Mouse (Mus musculus) lung, postnatal 0 days (tissue): ENCODE data around the gene Il1a. TPM values are rescaled to one million over a fixed set of nuclear protein-coding genes. Genes with fewer than 3 reads are reported as not detected.

Experiments used
- ATAC-seq: fragments of 200-750 bp; cut with Nextera tagmentation; 2 replicates; pipeline ENCODE4 v1.8.0; 2017; ENCODE audit warnings: moderate library complexity
- DNase-seq: peaks from one replicate; pipeline ENCODE4 v3.0.0-alpha.2; 2016; ENCODE audit warnings: low spot score
- H3K27ac ChIP-seq: fragments of 300-500 bp; sonication (generic); 2 replicates; pipeline ENCODE4 v1.5.1; 2014; ENCODE audit warnings: antibody characterized with exemption, mild to moderate bottlenecking, low read length, mixed read lengths
- H3K27me3 ChIP-seq: fragments of 300-500 bp; sonication (generic); replicated peaks from 2 replicates; pipeline ENCODE4 v1.6.1; 2014; ENCODE audit warnings: low read length, mixed read lengths; ENCODE audit not compliant: insufficient read depth
- H3K36me3 ChIP-seq: fragments of 300-500 bp; sonication (generic); 2 replicates; pipeline ENCODE4 v1.6.1; 2014; ENCODE audit warnings: low read length, mixed read lengths; ENCODE audit not compliant: insufficient read depth
- H3K4me1 ChIP-seq: fragments of 300-500 bp; sonication (generic); 2 replicates; pipeline ENCODE4 v1.6.1; 2014; ENCODE audit warnings: antibody characterized with exemption, low read depth, low read length, mixed read lengths; ENCODE audit not compliant: insufficient read depth
- H3K4me2 ChIP-seq: fragments of 300-500 bp; sonication (generic); replicated peaks from 2 replicates; pipeline ENCODE4 v1.6.1; 2014; ENCODE audit warnings: low read depth, mild to moderate bottlenecking, low read length, moderate library complexity, mixed read lengths
- H3K4me3 ChIP-seq: fragments of 300-500 bp; sonication (generic); 2 replicates; pipeline ENCODE4 v1.5.1; 2014; ENCODE audit warnings: low read depth, low read length
- H3K9ac ChIP-seq: fragments of 300-500 bp; sonication (generic); replicated peaks from 2 replicates; pipeline ENCODE4 v1.6.1; 2014; ENCODE audit warnings: low read depth, mild to moderate bottlenecking
- H3K9me3 ChIP-seq: fragments of 300-500 bp; sonication (generic); 2 replicates; pipeline ENCODE4 v1.6.1; 2016; ENCODE audit warnings: low read length, mixed read lengths
- CTCF ChIP-seq: IDR thresholded peaks from 2 replicates; pipeline ENCODE4 v1.5.1; 2016; ENCODE audit warnings: antibody characterized with exemption, mild to moderate bottlenecking
- EP300 ChIP-seq: IDR thresholded peaks from 2 replicates; pipeline ENCODE4 v1.6.1; 2016; ENCODE audit warnings: antibody characterized with exemption, mild to moderate bottlenecking, control low read depth
- WGBS: fragments of 180-500 bp; shearing (Covaris S2); extraction: QIAGEN DNeasy Blood & Tissue Kit; methylation state at CpG from one replicate; pipeline ENCODE4 v1.1.7; 2014; 5-methylcytosine and 5-hydroxymethylcytosine counted together
- polyA plus RNA-seq: library from polyadenylated mRNA; unstranded; fragments of >200 nt; fragmentation: Nextera tagmentation; extraction: Ambion mirVana; gene quantifications from 2 replicates; pipeline ENCODE4 v1.2.1, GENCODE M21; 2015

The Il1a gene
- polyA plus RNA-seq, 1 experiment from 2014 or later: 0.66 TPM

DNA sequence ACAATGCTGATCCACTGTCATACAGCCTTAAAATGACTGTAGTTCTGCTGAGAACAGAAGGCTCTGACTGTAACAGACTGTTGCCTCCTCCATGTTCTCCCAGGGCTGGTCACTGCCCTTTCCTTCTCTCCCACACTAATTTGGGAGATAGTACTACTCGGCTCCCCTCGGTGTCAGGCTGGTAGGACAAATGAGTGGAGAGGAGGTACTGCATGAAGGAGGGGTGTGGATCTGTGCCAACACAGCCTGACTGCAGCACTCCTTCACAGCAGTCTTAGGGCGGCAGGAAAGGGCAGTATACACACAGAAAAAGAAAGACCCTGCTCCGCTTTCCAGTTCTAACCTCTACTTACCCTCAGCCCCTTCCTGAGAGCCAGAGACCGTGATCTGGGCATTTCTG, 39.8 kb downstream of the Il1a start:
- WGBS: 85% methylated on average over 5 of the region's 5 CpGs
- Histone ChIP-seq H3K4me1 (no peaks in the 10 kb centered on the region), H3K9me3 (no peaks in the 10 kb centered on the region), H3K27me3 (no peaks in the 10 kb centered on the region), H3K27ac (no peak overlapping the region), H3K4me3 (no peak overlapping the region), H3K9ac (no peak overlapping the region), H3K4me2 (no peak overlapping the region), H3K36me3 (no peaks in the 10 kb centered on the region; the same call in 1 of the 2 replicates)
- ATAC-seq: no peak
- no peak for DNase-seq
- TF ChIP-seq EP300 (no peak), CTCF (no peak)

DNA sequence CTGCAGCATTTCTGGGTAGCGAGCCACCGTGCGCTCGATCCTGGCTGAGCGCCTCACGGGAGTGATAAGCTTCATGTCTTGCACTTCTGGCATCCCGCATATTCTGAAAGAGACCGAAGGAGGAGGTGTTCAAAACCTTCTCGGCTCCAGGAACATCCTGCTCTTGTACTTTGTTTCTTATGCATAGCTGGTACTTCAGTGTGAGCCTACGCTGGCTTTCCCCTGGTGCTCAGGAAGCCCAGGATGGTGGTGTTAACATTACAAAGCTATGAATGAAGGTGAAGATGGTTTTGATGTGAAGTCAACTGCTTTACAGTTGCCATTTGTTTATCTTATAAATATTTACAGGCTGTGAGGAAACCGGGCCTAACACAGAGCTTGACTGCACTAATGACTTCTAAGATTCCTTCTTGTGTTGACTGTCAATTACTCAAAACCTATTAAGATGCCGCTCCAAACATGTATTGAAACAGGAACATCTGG, 40.6 kb downstream of the Il1a start:
- no peaks in the 10 kb centered on the region; the same call in 1 of the 2 replicates for H3K36me3 ChIP-seq
- no peak overlapping the region for H3K27ac ChIP-seq
- TF ChIP-seq EP300 (no peak), CTCF (no peak)
- 87% methylated on average over 12 of the region's 12 CpGs for WGBS
- no peak for ATAC-seq
- H3K27me3 ChIP-seq: no peaks in the 10 kb centered on the region
- H3K4me1 ChIP-seq: no peaks in the 10 kb centered on the region
- H3K9me3 ChIP-seq: no peaks in the 10 kb centered on the region
- DNase-seq: no peak
- no peak overlapping the region for H3K4me2 ChIP-seq
- H3K9ac ChIP-seq: no peak overlapping the region
- H3K4me3 ChIP-seq: no peak overlapping the region

DNA sequence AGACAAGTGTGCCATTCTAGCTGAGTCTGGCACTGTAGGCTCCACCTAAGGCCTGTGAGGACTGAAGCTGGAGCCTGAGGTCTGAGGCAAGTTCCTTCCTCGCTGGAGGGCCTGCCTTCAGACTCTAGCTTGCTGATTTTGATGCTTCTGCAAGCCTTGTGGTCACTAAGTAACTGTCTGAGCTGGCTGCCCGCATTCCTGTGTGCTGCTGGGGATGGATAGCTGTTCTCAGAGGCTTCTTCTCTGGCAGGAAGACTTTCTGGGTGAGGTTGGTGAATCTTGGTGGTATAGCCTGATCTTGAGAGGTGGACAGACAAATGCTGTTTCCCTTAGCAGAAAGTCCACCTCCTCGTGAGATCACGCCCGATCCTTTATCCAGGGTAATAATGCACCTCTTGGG, 42.0 kb downstream of the Il1a start:
- no peaks in the 10 kb centered on the region for H3K9me3 ChIP-seq
- no peaks in the 10 kb centered on the region for H3K27me3 ChIP-seq
- WGBS: 94% methylated on average over 5 of the region's 5 CpGs
- no peak for ATAC-seq
- no peaks in the 10 kb centered on the region for H3K4me1 ChIP-seq
- no peak overlapping the region for H3K27ac ChIP-seq
- H3K4me3 ChIP-seq: no peak overlapping the region
- TF ChIP-seq CTCF (no peak), EP300 (no peak)
- H3K36me3 ChIP-seq: no peaks in the 10 kb centered on the region; the same call in 1 of the 2 replicates
- DNase-seq: no peak
- H3K4me2 ChIP-seq: no peak overlapping the region
- H3K9ac ChIP-seq: no peak overlapping the region

DNA sequence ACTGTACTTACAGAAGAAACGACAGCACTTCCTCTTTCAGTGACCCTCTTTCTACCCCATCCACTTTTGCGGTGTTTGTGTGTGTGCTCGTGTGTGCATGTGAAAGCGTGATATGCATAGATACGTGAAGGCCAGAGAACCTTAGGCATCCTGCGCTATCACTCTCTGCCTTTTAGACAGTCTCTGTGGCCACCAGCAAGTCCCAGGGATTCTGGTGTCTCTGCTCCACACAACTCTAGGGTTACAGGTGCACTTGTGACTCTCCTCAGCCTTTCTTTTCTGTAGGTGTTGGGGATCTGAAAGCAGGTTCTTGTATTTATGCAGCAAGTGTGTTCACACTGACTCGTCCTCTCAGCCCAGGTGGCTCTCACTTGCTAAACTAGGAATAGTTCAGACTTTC, 44.5 kb downstream of the Il1a start:
- Histone ChIP-seq H3K4me1 (no peaks in the 10 kb centered on the region), H3K36me3 (no peaks in the 10 kb centered on the region; the same call in 1 of the 2 replicates), H3K4me2 (no peak overlapping the region), H3K9me3 (no peaks in the 10 kb centered on the region), H3K27me3 (no peaks in the 10 kb centered on the region), H3K4me3 (no peak overlapping the region), H3K27ac (no peak overlapping the region), H3K9ac (no peak overlapping the region)
- WGBS: 91% methylated on average over 7 of the region's 7 CpGs
- ATAC-seq: no peak
- TF ChIP-seq CTCF: no peak
- TF ChIP-seq EP300: no peak
- no peak for DNase-seq

DNA sequence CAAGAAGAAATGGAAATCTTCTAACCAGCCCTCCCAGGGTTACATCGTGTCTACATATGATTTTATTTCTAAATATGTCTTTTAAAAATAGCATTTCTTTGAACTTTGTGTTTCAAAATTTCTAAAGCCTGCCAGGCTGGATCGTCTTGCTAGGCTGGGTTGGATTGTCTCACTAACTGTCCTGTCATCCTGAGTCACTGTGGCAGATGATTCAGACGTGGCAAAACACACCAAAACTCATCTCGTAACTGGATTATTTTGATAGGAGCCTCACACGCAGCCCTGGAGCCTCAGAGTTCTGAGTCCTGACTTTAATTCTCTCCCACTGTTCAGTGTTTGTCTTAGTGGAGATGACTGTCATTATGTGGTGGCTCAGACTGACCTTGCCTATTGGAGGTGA, 46.7 kb downstream of the Il1a start:
- 49% methylated on average over 5 of the region's 5 CpGs for WGBS
- DNase-seq (no peak), ATAC-seq (no peak)
- Histone ChIP-seq H3K36me3 (no peaks in the 10 kb centered on the region), H3K4me2 (no peak overlapping the region), H3K9me3 (no peaks in the 10 kb centered on the region), H3K9ac (no peak overlapping the region), H3K4me1 (no peaks in the 10 kb centered on the region), H3K27me3 (no peaks in the 10 kb centered on the region), H3K27ac (no peak overlapping the region), H3K4me3 (no peak overlapping the region)
- TF ChIP-seq CTCF (no peak), EP300 (no peak)

DNA sequence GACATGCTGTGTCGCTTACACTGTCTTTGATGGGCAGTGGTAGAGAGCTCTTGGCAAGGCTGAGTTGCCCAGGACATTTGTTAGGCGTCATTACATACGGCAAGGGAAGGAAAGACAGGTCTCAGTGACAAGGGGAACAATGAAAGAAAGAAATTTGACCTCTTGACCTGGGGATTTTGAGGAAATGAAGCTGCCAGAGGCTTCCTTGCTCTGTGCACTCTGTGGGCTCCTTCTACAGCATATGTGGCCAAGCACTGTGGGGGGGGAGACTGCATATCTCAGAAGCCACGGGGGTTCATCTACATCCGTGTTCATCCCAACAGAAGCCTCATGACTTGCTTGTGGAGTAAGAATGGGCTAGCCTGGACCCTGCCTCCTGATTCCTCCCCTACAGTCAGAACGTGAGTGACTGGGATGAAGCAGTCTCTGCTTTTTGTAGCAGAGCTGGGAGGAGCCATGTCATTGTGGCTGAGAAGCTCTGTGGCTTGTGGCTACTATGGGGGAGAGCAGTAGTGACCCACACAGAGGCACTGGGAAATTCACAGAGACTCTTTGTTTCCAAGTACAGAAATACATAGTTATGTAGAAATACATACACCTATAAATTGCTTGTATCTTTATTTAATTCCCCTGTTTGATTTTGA, 48.5 kb downstream of the Il1a start:
- ATAC-seq (no peak), DNase-seq (no peak)
- WGBS: 50% methylated on average over 6 of the region's 6 CpGs
- Histone ChIP-seq H3K4me3 (no peak overlapping the region), H3K27me3 (no peaks in the 10 kb centered on the region), H3K27ac (no peak overlapping the region), H3K4me2 (no peak overlapping the region), H3K9me3 (no peaks in the 10 kb centered on the region), H3K4me1 (no peaks in the 10 kb centered on the region), H3K36me3 (no peaks in the 10 kb centered on the region), H3K9ac (no peak overlapping the region)
- TF ChIP-seq EP300 (no peak), CTCF (no peak)
